Mouse (Mus musculus) CH12.LX (cell line): ENCODE measurements around the gene Tulp4. TPM values are rescaled to one million over a fixed set of nuclear protein-coding genes. Genes with fewer than 3 reads are reported as not detected.

Source experiments
- DNase-seq: peaks from one replicate; pipeline ENCODE4 v3.0.0-alpha.2; 2013; ENCODE audit errors: extremely low read depth
- H3K27ac ChIP-seq: 2 replicates; pipeline ENCODE4 v1.5.1; 2012; ENCODE audit warnings: low read depth, mild to moderate bottlenecking, control low read depth, moderate library complexity; ENCODE audit not compliant: insufficient read depth
- H3K27me3 ChIP-seq: replicated peaks from 2 replicates; pipeline ENCODE3; 2012; ENCODE audit warnings: inconsistent platforms
- H3K36me3 ChIP-seq, 2 experiments: replicated peaks in 1 of 2; 2 replicates each; pipeline versions ENCODE3 to v1.6.1; 2012; ENCODE audit warnings: inconsistent platforms in 1 of 2, low read length in 1 of 2, mild to moderate bottlenecking in 1 of 2, mixed read lengths in 1 of 2, moderate library complexity in 1 of 2; ENCODE audit not compliant: control insufficient read depth in 1 of 2, insufficient read depth in 1 of 2
- H3K4me1 ChIP-seq, 2 experiments: 2 replicates each; pipeline ENCODE4 v1.6.1; 2012; ENCODE audit warnings: inconsistent platforms in 1 of 2, moderate library complexity in 1 of 2; ENCODE audit not compliant: insufficient read depth in 2 of 2, control insufficient read depth in 1 of 2
- H3K4me2 ChIP-seq: 2 replicates; pipeline ENCODE4 v1.6.1; 2012; ENCODE audit warnings: low read depth, mild to moderate bottlenecking, control low read depth; ENCODE audit not compliant: poor library complexity, insufficient read depth, severe bottlenecking
- H3K4me3 ChIP-seq, 3 experiments: fragments of 150-350 bp in 1 of 3; sonication (generic) in 1 of 3; replicated peaks in 1 of 3; 2 replicates each; pipeline versions ENCODE3 to v1.5.1; 2011 to 2012; ENCODE audit warnings: low read depth in 2 of 3, low read length in 2 of 3, mild to moderate bottlenecking in 2 of 3, moderate library complexity in 2 of 3, control low read depth in 1 of 3, improper control_type of control experiment in 1 of 3, inconsistent platforms in 1 of 3, mixed read lengths in 1 of 3; ENCODE audit not compliant: poor library complexity in 1 of 3
- H3K79me2 ChIP-seq: replicated peaks from 2 replicates; pipeline ENCODE4 v1.6.1; 2012; ENCODE audit warnings: mild to moderate bottlenecking, moderate library complexity; ENCODE audit not compliant: control insufficient read depth, poor library complexity, insufficient read depth, severe bottlenecking; ENCODE audit errors: extremely low read depth
- H3K9ac ChIP-seq: 2 replicates; pipeline ENCODE4 v1.6.1; 2012; ENCODE audit warnings: low read depth, mild to moderate bottlenecking, control low read depth, moderate library complexity; ENCODE audit not compliant: insufficient read depth
- H3K9me3 ChIP-seq: replicated peaks from 2 replicates; pipeline ENCODE3; 2012; ENCODE audit warnings: low read length, inconsistent platforms, mixed read lengths
- BHLHE40 ChIP-seq: IDR thresholded peaks from 2 replicates; pipeline ENCODE4 v1.6.1; 2011; ENCODE audit warnings: mild to moderate bottlenecking, low read depth, low read length, improper control_type of control experiment
- CHD2 ChIP-seq: IDR thresholded peaks from 2 replicates; pipeline ENCODE4 v1.6.1; 2011; ENCODE audit warnings: low read length, improper control_type of control experiment
- E2F4 ChIP-seq: IDR thresholded peaks from 2 replicates; pipeline ENCODE4 v1.6.1; 2011; ENCODE audit warnings: low read depth, low read length, improper control_type of control experiment; ENCODE audit not compliant: insufficient replicate concordance
- ETS1 ChIP-seq: conservative IDR thresholded peaks from 2 replicates; pipeline ENCODE4 v1.6.1; 2012; ENCODE audit warnings: low read depth, mild to moderate bottlenecking, inconsistent platforms, low read length, improper control_type of control experiment, moderate library complexity
- GABPA ChIP-seq: IDR thresholded peaks from 2 replicates; pipeline ENCODE4 v1.6.1; 2012; ENCODE audit warnings: low read depth, low read length, improper control_type of control experiment, inconsistent platforms; ENCODE audit not compliant: insufficient replicate concordance
- IRF4 ChIP-seq: IDR thresholded peaks from 2 replicates; pipeline ENCODE4 v1.6.1; 2014; ENCODE audit warnings: low read depth, mild to moderate bottlenecking, inconsistent platforms, low read length, improper control_type of control experiment
- JUND ChIP-seq: conservative IDR thresholded peaks from 2 replicates; pipeline ENCODE4 v1.6.1; 2011; ENCODE audit warnings: low read depth, low read length, improper control_type of control experiment
- MAZ ChIP-seq: IDR thresholded peaks from 2 replicates; pipeline ENCODE4 v1.6.1; 2012; ENCODE audit warnings: low read depth, mild to moderate bottlenecking, inconsistent platforms, low read length, improper control_type of control experiment, moderate library complexity
- NELFE ChIP-seq: IDR thresholded peaks from 2 replicates; pipeline ENCODE4 v1.6.1; 2011; ENCODE audit warnings: low read depth, low read length, improper control_type of control experiment
- NRF1 ChIP-seq: IDR thresholded peaks from 2 replicates; pipeline ENCODE4 v1.6.1; 2014; ENCODE audit warnings: low read depth, mild to moderate bottlenecking, inconsistent platforms, low read length, improper control_type of control experiment, moderate library complexity
- PAX5 ChIP-seq: IDR thresholded peaks from 2 replicates; pipeline ENCODE4 v1.6.1; 2012; ENCODE audit warnings: low read length, inconsistent platforms, mixed read lengths
- POLR2AphosphoS2 ChIP-seq: IDR thresholded peaks from 2 replicates; pipeline ENCODE4 v1.6.1; 2011; ENCODE audit warnings: low read depth, low read length, improper control_type of control experiment
- RAD21 ChIP-seq: IDR thresholded peaks from 2 replicates; pipeline ENCODE4 v1.6.1; 2011; ENCODE audit warnings: low read depth, mild to moderate bottlenecking, low read length, improper control_type of control experiment, moderate library complexity
- RCOR1 ChIP-seq: conservative IDR thresholded peaks from 2 replicates; pipeline ENCODE4 v1.6.1; 2012; ENCODE audit warnings: low read depth, mild to moderate bottlenecking, inconsistent platforms, low read length, improper control_type of control experiment
- SIN3A ChIP-seq: IDR thresholded peaks from 2 replicates; pipeline ENCODE4 v1.6.1; 2012; ENCODE audit warnings: low read length, improper control_type of control experiment, inconsistent platforms
- TBP ChIP-seq: conservative IDR thresholded peaks from 2 replicates; pipeline ENCODE4 v1.6.1; 2011; ENCODE audit warnings: low read depth, low read length, improper control_type of control experiment
- TCF12 ChIP-seq: IDR thresholded peaks from 2 replicates; pipeline ENCODE4 v1.6.1; 2014; ENCODE audit warnings: low read depth, mild to moderate bottlenecking, inconsistent platforms, low read length, improper control_type of control experiment
- UBTF ChIP-seq: IDR thresholded peaks from 2 replicates; pipeline ENCODE4 v1.6.1; 2012; ENCODE audit warnings: low read depth, mild to moderate bottlenecking, inconsistent platforms, low read length, improper control_type of control experiment, moderate library complexity
- USF2 ChIP-seq: conservative IDR thresholded peaks from 2 replicates; pipeline ENCODE4 v1.6.1; 2011; ENCODE audit warnings: low read depth, low read length, improper control_type of control experiment
- dilution Hi-C: fragments of 300-500 bp; cut with MboI; formaldehyde crosslinking; loops from 2 replicates; pipeline ENCODE4 v1.14.3; 2020; ENCODE audit warnings: low sequenced_read_pairs; ENCODE audit not compliant: extremely low pct_unique_long_range_greater_than_20kb, extremely low pct_ligation_motif_present
- in situ Hi-C: fragments of 300-500 bp; cut with MboI; formaldehyde crosslinking; loops from 3 replicates; pipeline ENCODE4 v1.14.3; 2019; ENCODE audit warnings: low sequenced_read_pairs, low pct_ligation_motif_present, low pct_unique_long_range_greater_than_20kb, mixed read lengths
- polyA plus RNA-seq: library from polyadenylated mRNA; unstranded; fragments of >175 nt; gene quantifications from 2 replicates; pipeline ENCODE4 v1.2.1, GENCODE M21; 2012; ENCODE audit warnings: low read depth; ENCODE audit not compliant: insufficient read length
- total RNA-seq, 2 experiments: library from RNA; depleted of rRNA; stranded (reverse); fragments of 300-350 nt in 1 of 2; fragments of >200 nt in 1 of 2; gene quantifications; 2 replicates each; pipeline ENCODE4 v1.2.3; 2012 to 2014

Gene Tulp4
- total and polyA plus RNA-seq, 3 experiments, result 7.8 to 50.7 (median 33.6) TPM

GRCm38 (mm10) chr17:6154366-6154765 is 48.1 kb downstream of the Tulp4 start (continued):
- 0 out of 2 replicates have a peak, but pooled peaks have one; percentile 36 for TF ChIP-seq MAZ
- no peak for TF ChIP-seq NRF1
- no peak for TF ChIP-seq USF2
- no peak for TF ChIP-seq GABPA
- TF ChIP-seq IRF4, result peak; percentile 82
- TF ChIP-seq TBP, result no peak
- no peak for TF ChIP-seq PAX5
- TF ChIP-seq, all 38 proteins: peak for 9

DNA sequence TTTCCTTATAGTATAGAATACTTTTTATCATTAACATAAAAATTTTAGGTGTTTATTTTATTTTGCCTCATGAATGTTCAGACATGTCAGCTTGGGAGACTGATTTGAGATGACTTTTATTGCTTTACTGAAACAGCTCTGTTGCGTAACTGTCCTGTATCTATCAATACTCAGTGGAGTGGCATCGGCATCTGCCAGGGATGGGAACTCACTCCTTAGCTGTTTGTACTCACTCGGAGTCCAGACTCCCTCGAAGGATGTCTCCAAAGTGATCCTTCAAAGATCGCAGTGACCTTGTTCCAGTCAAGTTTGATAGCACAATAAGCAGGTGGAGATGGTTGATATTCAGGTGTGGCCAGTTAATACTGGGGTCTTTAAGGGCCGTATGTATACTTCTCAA is 54.3 kb downstream of the Tulp4 start:
- Histone ChIP-seq H3K79me2 (no peaks in the 10 kb centered on the region), H3K36me3 (peaks cover 0 to 2% of the 10 kb centered on the region in 2 experiments), H3K27ac (no peak overlapping the region), H3K4me2 (no peak overlapping the region), H3K9ac (no peak overlapping the region)
- dilution Hi-C loops, result no loop called here
- TF ChIP-seq UBTF, result no peak
- TF ChIP-seq E2F4, result no peak
- TF ChIP-seq TCF12, result no peak
- TF ChIP-seq SIN3A, result no peak
- no peak for TF ChIP-seq USF2
- no peak for TF ChIP-seq RAD21
- TF ChIP-seq NELFE, result no peak
- no peak for TF ChIP-seq RCOR1
- no peak for TF ChIP-seq MAZ
- TF ChIP-seq POLR2AphosphoS2, result no peak
- no peak for TF ChIP-seq JUND
- TF ChIP-seq BHLHE40, result no peak
- no peak for TF ChIP-seq ETS1
- TF ChIP-seq, all 38 proteins: peak for 0
- H3K27me3 ChIP-seq, result no peaks in the 10 kb centered on the region
- DNase-seq, result no peak
- H3K4me1 ChIP-seq, result no peaks in the 10 kb centered on the region
- in situ Hi-C loops, result no loop called here
- H3K4me3 ChIP-seq, result no peak overlapping the region
- no peaks in the 10 kb centered on the region for H3K9me3 ChIP-seq

GRCm38 (mm10) chr17:6161916-6162315 is 55.7 kb downstream of the Tulp4 start:
- Histone ChIP-seq H3K27ac (no peak overlapping the region), H3K4me2 (no peak overlapping the region), H3K79me2 (no peaks in the 10 kb centered on the region), H3K9me3 (no peaks in the 10 kb centered on the region), H3K36me3 (peaks cover 0 to 2% of the 10 kb centered on the region in 2 experiments), H3K4me1 (no peaks in the 10 kb centered on the region), H3K27me3 (no peaks in the 10 kb centered on the region), H3K9ac (no peak overlapping the region), H3K4me3 (no peak overlapping the region)
- DNase-seq, result no peak
- dilution Hi-C loops, result no loop called here
- TF ChIP-seq PAX5, result no peak
- TF ChIP-seq GABPA, result no peak
- no peak for TF ChIP-seq TBP
- no peak for TF ChIP-seq RAD21
- TF ChIP-seq CHD2, result no peak
- in situ Hi-C loops, result no loop called here
